In the genomic region with DNA sequence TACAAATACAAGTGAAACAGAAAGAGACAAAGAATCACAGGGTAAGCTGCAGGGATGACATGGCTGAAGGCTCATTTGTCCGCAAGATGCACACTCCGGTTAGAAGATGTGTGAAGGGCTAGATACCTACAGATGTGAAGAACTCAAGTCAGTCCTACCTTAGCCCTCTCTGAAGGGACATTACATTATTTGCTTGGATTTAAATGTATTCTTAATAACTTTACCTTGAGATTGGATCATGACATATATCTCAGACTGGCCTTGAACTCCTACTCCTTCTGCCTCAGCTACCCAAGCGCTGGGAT, we compare ENCODE assay signal across 15 mouse cellular contexts.
"Had no signal": no experiment of that assay in that cellular context is flagged by ENCODE, and none has a peak within 500 bp of the region (broad histone marks: within the 10 kb centered on the region; RNA-seq: fewer than 3 reads in every experiment).

No protein-coding gene starts in this region.

- H3K27ac ChIP-seq: left cerebral cortex, adult 2 months; limb, embryonic 10.5 days; liver, embryonic 15.5 days; stomach, embryonic 15.5 days had no signal

- H3K27me3 ChIP-seq: liver, embryonic 15.5 days; stomach, embryonic 15.5 days had no signal

- H3K36me3 ChIP-seq: limb, embryonic 10.5 days; liver, embryonic 15.5 days; stomach, embryonic 15.5 days had no signal

- H3K9me3 ChIP-seq: limb, embryonic 10.5 days; liver, embryonic 15.5 days; stomach, embryonic 15.5 days had no signal

- DNase-seq: kidney, adult 8-10 months; kidney, postnatal 25 days; lung, adult 2 months; lung, postnatal 36 days; right cerebral cortex, postnatal 4 days; thymus, adult 2 months; thymus, postnatal 25 days had no signal

- H3K4me2 ChIP-seq: liver, embryonic 11.5 days; liver, embryonic 15.5 days; stomach, embryonic 15.5 days had no signal

- H3K4me1 ChIP-seq: limb, embryonic 10.5 days; liver, embryonic 15.5 days; stomach, embryonic 15.5 days had no signal

- ATAC-seq: inflammation-experienced regulatory T-cells, adult 6 months; intestine, postnatal 0 days; lung, postnatal 0 days had no signal

- H3K4me3 ChIP-seq: left cerebral cortex, adult 2 months; limb, embryonic 10.5 days; liver, embryonic 15.5 days; stomach, embryonic 15.5 days had no signal

- H3K9ac ChIP-seq: liver, embryonic 15.5 days; stomach, embryonic 15.5 days had no signal
